Mouse (Mus musculus) neural tube, embryonic 10.5 days (tissue): ENCODE data around the gene Gm21776.
"Not testable (repeated sequence)": the region's sequence is repeated elsewhere in the genome, so short reads cannot be mapped to it uniquely, and the experiment has no call there.

ENCODE experiments used
- DNase-seq: peaks from one replicate; pipeline ENCODE4 v3.0.0-alpha.2; 2017; ENCODE audit warnings: low spot score; ENCODE audit errors: extremely low spot score

Gene Gm21776

GRCm38 (mm10) chrY:76378362-76378761 is at the start of gene Gm21776:
Gm21776 (plus strand) TSS chrY:76378662.
- not testable (repeated sequence) for DNase-seq
